Mouse (Mus musculus) kidney, adult 10 weeks (tissue): Measurements from ENCODE around the gene Syt17. TPM values are rescaled to one million over a fixed set of nuclear protein-coding genes. Genes with fewer than 3 reads are reported as not detected.

Experiments used
- polyA plus RNA-seq: library from polyadenylated mRNA; stranded (reverse); fragments of 350-450 nt; fragmentation: Illumina TruSeq; extraction: RNeasy Lipid Tissue Mini Kit (QIAGEN cat#74804); gene quantifications from one replicate; pipeline ENCODE4 v1.2.3, GENCODE M21; 2014; ENCODE audit warnings: low read depth, low replicate concordance

The Syt17 gene
- polyA plus RNA-seq, result 6.2 TPM

GRCm38 (mm10) chr7:118448134-118448967 lies at the start of gene Syt17:
Syt17 (minus strand) TSS chr7:118448222.

GRCm38 (mm10) chr7:118491431-118492147 lies 43.6 kb upstream of the Syt17 start, which contains the start of gene Itpripl2:
Itpripl2 (minus strand) TSS chr7:118491975.

Other genes with a start within 250 kb of the Syt17 start
- 37.5 TPM for gene Smg1, start 204.6 kb downstream of the Syt17 start, polyA plus RNA-seq
- gene Itpripl2, start 43.8 kb upstream of the Syt17 start, polyA plus RNA-seq, result 18.2 TPM
- gene Coq7, start 85.1 kb upstream of the Syt17 start, polyA plus RNA-seq, result 14.8 TPM
- gene Tmc7, start 136.5 kb upstream of the Syt17 start, polyA plus RNA-seq, result 2.2 TPM
- gene Tmc5, start 149.1 kb upstream of the Syt17 start, polyA plus RNA-seq, result 2.2 TPM